Mouse (Mus musculus) urinary bladder, adult 2 months (tissue): ENCODE measurements around the gene Gm45844. TPM values are rescaled to one million over a fixed set of nuclear protein-coding genes. Genes with fewer than 3 reads are reported as not detected.
"Not testable (repeated sequence)": the region's sequence is repeated elsewhere in the genome, so short reads cannot be mapped to it uniquely, and the experiment has no call there.

ENCODE experiments used
- DNase-seq: peaks from one replicate; pipeline ENCODE4 v3.0.0; 2022; ENCODE audit warnings: low spot score
- polyA plus RNA-seq: library from polyadenylated mRNA; depleted of rRNA; stranded (reverse); fragments of >200 nt; gene quantifications from 2 replicates; pipeline ENCODE4 v1.2.3, GENCODE M21; 2012; rRNA removed

Gene Gm45844
- 4.1 and 5.7 TPM in 2 replicates for polyA plus RNA-seq

GRCm38 (mm10) chr7:7277966-7278567 is at the start of gene Gm45844:
Gene Gm45844 (minus strand): TSS chr7:7278289.
- DNase-seq = peak; percentile 94

GRCm38 (mm10) chr7:7295595-7295994 is 17.5 kb upstream of the Gm45844 start:
- no peak for DNase-seq

- no peak for DNase-seq
Observed at GRCm38 (mm10) chr7:7281383-7281782, 3.3 kb upstream of the Gm45844 start.

- not testable (repeated sequence) for DNase-seq
Observed at GRCm38 (mm10) chr7:7277556-7277955, 533 bp downstream of the Gm45844 start.

- DNase-seq = not testable (repeated sequence)
Observed at GRCm38 (mm10) chr7:7247228-7247627, 30.9 kb downstream of the Gm45844 start, which contains the start of gene Vmn2r29. Gene Vmn2r29 (minus strand): TSS chr7:7247328.

- not testable (repeated sequence) for DNase-seq
Observed at GRCm38 (mm10) chr7:7209313-7210151, 68.6 kb downstream of the Gm45844 start, which contains the start of gene Zfp772. Gene Zfp772 (minus strand): TSS chr7:7209998.

- DNase-seq = peak; percentile 44
Observed at GRCm38 (mm10) chr7:7188191-7188942, 89.7 kb downstream of the Gm45844 start.

- DNase-seq = no peak
Observed at GRCm38 (mm10) chr7:7187417-7188190, 90.5 kb downstream of the Gm45844 start.

GRCm38 (mm10) chr7:7185897-7186296 is 92.2 kb downstream of the Gm45844 start:
- no peak for DNase-seq

- DNase-seq = peak; percentile 40
Observed at GRCm38 (mm10) chr7:7171227-7172147, 106.6 kb downstream of the Gm45844 start, which contains the start of gene Zfp418. Gene Zfp418 (plus strand): TSS chr7:7171330.

Other genes with a start within 250 kb of the Gm45844 start
- 12.7 and 15.2 TPM in 2 replicates for gene Zfp954, start 156.8 kb downstream of the Gm45844 start, polyA plus RNA-seq
- gene Zfp773, start 141.5 kb downstream of the Gm45844 start, polyA plus RNA-seq = 0.44 and 0.57 TPM in 2 replicates
- gene Zfp418, start 107.0 kb downstream of the Gm45844 start, polyA plus RNA-seq = 2.2 and 2.7 TPM in 2 replicates
- 8.4 and 10.1 TPM in 2 replicates for gene Zfp772, start 68.3 kb downstream of the Gm45844 start, polyA plus RNA-seq
- 1.7 and 3.1 TPM in 2 replicates for gene Vmn2r29, start 31.0 kb downstream of the Gm45844 start, polyA plus RNA-seq
- gene Clcn4, start 22.6 kb upstream of the Gm45844 start, polyA plus RNA-seq = 31.9 and 35.7 TPM in 2 replicates
- gene Vmn2r30, start 59.3 kb upstream of the Gm45844 start, polyA plus RNA-seq = 0.01 TPM in 1 of 2 replicates, not detected in the other
- gene Gm45783, start 96.3 kb upstream of the Gm45844 start, polyA plus RNA-seq = not detected in 2 replicates
- not detected in 2 replicates for gene Vmn2r31, start 121.4 kb upstream of the Gm45844 start, polyA plus RNA-seq
- not detected in 2 replicates for gene Vmn2r32, start 201.7 kb upstream of the Gm45844 start, polyA plus RNA-seq